Mouse (Mus musculus) lung, postnatal 0 days (tissue): ENCODE results near the gene Proser2. TPM values are rescaled to one million over a fixed set of nuclear protein-coding genes. Genes with fewer than 3 reads are reported as not detected.

Source experiments
- ATAC-seq: fragments of 200-750 bp; cut with Nextera tagmentation; 2 replicates; pipeline ENCODE4 v1.8.0; 2017; ENCODE audit warnings: moderate library complexity
- DNase-seq: peaks from one replicate; pipeline ENCODE4 v3.0.0-alpha.2; 2016; ENCODE audit warnings: low spot score
- H3K27ac ChIP-seq: fragments of 300-500 bp; sonication (generic); 2 replicates; pipeline ENCODE4 v1.5.1; 2014; ENCODE audit warnings: antibody characterized with exemption, mild to moderate bottlenecking, low read length, mixed read lengths
- H3K27me3 ChIP-seq: fragments of 300-500 bp; sonication (generic); replicated peaks from 2 replicates; pipeline ENCODE4 v1.6.1; 2014; ENCODE audit warnings: low read length, mixed read lengths; ENCODE audit not compliant: insufficient read depth
- H3K36me3 ChIP-seq: fragments of 300-500 bp; sonication (generic); 2 replicates; pipeline ENCODE4 v1.6.1; 2014; ENCODE audit warnings: low read length, mixed read lengths; ENCODE audit not compliant: insufficient read depth
- H3K4me1 ChIP-seq: fragments of 300-500 bp; sonication (generic); 2 replicates; pipeline ENCODE4 v1.6.1; 2014; ENCODE audit warnings: antibody characterized with exemption, low read depth, low read length, mixed read lengths; ENCODE audit not compliant: insufficient read depth
- H3K4me2 ChIP-seq: fragments of 300-500 bp; sonication (generic); replicated peaks from 2 replicates; pipeline ENCODE4 v1.6.1; 2014; ENCODE audit warnings: low read depth, mild to moderate bottlenecking, low read length, moderate library complexity, mixed read lengths
- H3K4me3 ChIP-seq: fragments of 300-500 bp; sonication (generic); 2 replicates; pipeline ENCODE4 v1.5.1; 2014; ENCODE audit warnings: low read depth, low read length
- H3K9ac ChIP-seq: fragments of 300-500 bp; sonication (generic); replicated peaks from 2 replicates; pipeline ENCODE4 v1.6.1; 2014; ENCODE audit warnings: low read depth, mild to moderate bottlenecking
- H3K9me3 ChIP-seq: fragments of 300-500 bp; sonication (generic); 2 replicates; pipeline ENCODE4 v1.6.1; 2016; ENCODE audit warnings: low read length, mixed read lengths
- CTCF ChIP-seq: IDR thresholded peaks from 2 replicates; pipeline ENCODE4 v1.5.1; 2016; ENCODE audit warnings: antibody characterized with exemption, mild to moderate bottlenecking
- EP300 ChIP-seq: IDR thresholded peaks from 2 replicates; pipeline ENCODE4 v1.6.1; 2016; ENCODE audit warnings: antibody characterized with exemption, mild to moderate bottlenecking, control low read depth
- WGBS: fragments of 180-500 bp; shearing (Covaris S2); extraction: QIAGEN DNeasy Blood & Tissue Kit; methylation state at CpG from one replicate; pipeline ENCODE4 v1.1.7; 2014; 5-methylcytosine and 5-hydroxymethylcytosine counted together
- polyA plus RNA-seq: library from polyadenylated mRNA; unstranded; fragments of >200 nt; fragmentation: Nextera tagmentation; extraction: Ambion mirVana; gene quantifications from 2 replicates; pipeline ENCODE4 v1.2.1, GENCODE M21; 2015

The Proser2 gene
- polyA plus RNA-seq, result 14.0 and 15.2 TPM in 2 replicates

DNA sequence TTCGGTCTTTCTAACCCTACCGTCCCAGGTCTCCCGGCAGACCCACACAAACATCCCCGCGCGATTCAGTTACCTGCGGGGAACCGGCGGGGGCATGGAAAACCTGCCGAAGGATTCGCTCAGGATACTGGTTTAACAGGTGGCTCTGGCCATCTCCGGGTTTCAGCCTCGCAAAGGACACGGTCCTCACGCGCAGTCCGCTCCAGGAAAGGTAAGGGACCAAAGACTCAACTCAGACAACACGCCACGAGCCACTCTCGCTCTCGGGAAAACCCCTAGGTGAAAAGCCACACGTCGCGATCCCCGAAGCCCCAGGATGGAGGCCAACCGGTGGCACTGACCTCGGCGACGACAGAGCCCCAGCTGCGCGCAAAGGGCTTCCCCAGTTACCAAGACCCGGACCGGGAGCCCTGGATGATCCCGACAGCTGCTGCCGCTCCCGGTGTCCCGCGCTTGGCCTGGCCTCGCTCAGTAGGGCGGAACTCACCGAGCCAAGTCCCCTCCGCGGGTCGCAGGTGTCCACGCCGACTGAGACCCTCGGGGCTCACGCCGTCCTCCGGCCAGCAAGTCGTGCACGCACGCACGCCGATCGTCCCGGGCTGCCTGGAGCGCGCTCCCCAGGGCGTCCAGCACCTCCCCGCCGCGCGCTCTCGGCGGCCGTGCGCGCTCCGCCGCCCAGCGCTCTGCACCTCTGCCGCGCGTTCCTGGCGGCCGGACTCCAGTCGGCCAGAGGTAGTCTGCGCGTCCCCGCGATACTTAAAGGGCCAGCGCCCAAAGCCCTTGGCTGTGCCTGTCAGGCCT, at the start of gene Proser2:
Gene Proser2, minus strand, starts transcription at position 657 of the 801 bp plus-strand sequence.
- ATAC-seq (peak; percentile 97), DNase-seq (peak; percentile 93)
- TF ChIP-seq CTCF (no peak), EP300 (no peak)
- 3% methylated on average over 83 of the region's 83 CpGs for WGBS
- Histone ChIP-seq H3K4me1 (no peaks in the 10 kb centered on the region; the same call in 1 of the 2 replicates), H3K27ac (peak within 1 kb of the TSS; percentile 47; the same call in 1 of the 2 replicates), H3K9ac (peak within 1 kb of the TSS; percentile 55), H3K4me3 (peak within 1 kb of the TSS; percentile 68), H3K9me3 (no peaks in the 10 kb centered on the region), H3K27me3 (no peaks in the 10 kb centered on the region), H3K4me2 (peak within 1 kb of the TSS; percentile 87), H3K36me3 (no peaks in the 10 kb centered on the region)

DNA sequence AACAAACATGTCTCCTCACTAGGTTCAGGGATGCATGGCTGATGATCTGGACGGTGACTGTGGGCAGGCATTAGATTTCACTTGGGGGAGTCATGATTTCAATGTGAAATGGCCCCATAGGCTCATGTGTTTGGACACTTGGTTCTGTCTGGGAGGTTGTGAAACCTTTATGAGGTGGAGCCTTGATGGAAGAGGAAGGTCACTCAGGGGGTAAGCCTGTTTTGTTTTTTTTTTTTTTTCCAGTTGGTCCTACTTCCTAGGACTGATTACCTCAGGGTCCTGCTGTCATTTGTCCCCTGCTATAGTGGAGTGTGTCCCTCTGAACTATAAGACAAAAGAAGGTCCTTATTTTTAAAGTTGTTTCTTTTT, 49.7 kb upstream of the Proser2 start:
- ATAC-seq (peak; percentile 46), DNase-seq (peak; percentile 53)
- H3K27me3 ChIP-seq, result no peaks in the 10 kb centered on the region
- H3K4me2 ChIP-seq, result no peak overlapping the region
- H3K9me3 ChIP-seq, result no peaks in the 10 kb centered on the region
- TF ChIP-seq CTCF (no peak), EP300 (peak; percentile 33; the same call in 1 of the 2 replicates)
- no peaks in the 10 kb centered on the region for H3K36me3 ChIP-seq
- H3K4me3 ChIP-seq, result no peak overlapping the region
- no peak overlapping the region for H3K27ac ChIP-seq
- no peak overlapping the region for H3K9ac ChIP-seq
- H3K4me1 ChIP-seq, result no peaks in the 10 kb centered on the region
- 60% methylated on average over 1 of the region's 1 CpGs for WGBS

DNA sequence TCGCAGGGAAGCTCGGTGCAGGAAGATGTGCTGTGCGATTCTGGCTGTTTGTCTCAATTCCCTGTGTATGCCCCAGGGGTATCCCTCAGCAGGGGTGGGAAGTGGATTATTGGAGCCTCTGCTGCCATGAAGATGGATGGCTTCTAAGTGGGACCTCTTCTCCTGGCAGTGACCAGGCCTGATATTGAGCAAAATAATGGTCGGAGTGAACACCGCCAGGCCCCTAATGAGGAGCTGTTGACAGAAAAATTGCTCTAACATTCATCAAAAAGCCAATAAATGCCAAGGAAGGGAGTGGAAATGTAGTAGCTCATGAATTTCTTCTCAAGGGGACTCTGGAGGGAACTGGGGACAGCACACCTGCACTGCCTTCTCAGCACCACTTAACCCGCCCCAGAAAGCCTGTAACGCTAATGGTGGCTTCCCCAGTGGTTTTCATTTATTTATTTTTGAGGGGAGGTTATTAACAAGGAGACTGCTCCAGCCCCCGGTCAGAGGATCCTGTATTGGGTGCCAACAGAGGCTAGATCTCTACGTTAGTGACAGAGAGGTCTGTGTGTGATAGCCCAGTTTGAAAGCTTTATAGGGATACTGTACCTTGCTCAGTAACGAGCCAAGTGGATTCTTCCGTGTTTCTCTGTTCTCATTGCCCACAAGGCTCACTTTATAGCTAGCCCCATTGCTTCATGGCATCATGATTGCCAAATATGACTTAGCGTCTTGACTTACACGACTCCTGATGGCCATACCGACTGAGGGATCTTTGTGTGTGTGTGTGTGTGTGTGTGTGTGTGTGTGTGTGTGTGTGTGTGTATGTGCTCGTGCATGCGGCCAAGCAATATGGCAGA, 49.1 kb upstream of the Proser2 start:
- H3K4me3 ChIP-seq, result no peak overlapping the region
- H3K9ac ChIP-seq, result no peak overlapping the region
- 68% methylated on average over 16 of the region's 16 CpGs for WGBS
- H3K36me3 ChIP-seq, result no peaks in the 10 kb centered on the region
- H3K4me1 ChIP-seq, result no peaks in the 10 kb centered on the region
- ATAC-seq, result no peak
- no peak for TF ChIP-seq EP300
- no peak for TF ChIP-seq CTCF
- no peak overlapping the region for H3K4me2 ChIP-seq
- H3K27ac ChIP-seq, result no peak overlapping the region
- H3K27me3 ChIP-seq, result no peaks in the 10 kb centered on the region
- H3K9me3 ChIP-seq, result no peaks in the 10 kb centered on the region
- no peak for DNase-seq

DNA sequence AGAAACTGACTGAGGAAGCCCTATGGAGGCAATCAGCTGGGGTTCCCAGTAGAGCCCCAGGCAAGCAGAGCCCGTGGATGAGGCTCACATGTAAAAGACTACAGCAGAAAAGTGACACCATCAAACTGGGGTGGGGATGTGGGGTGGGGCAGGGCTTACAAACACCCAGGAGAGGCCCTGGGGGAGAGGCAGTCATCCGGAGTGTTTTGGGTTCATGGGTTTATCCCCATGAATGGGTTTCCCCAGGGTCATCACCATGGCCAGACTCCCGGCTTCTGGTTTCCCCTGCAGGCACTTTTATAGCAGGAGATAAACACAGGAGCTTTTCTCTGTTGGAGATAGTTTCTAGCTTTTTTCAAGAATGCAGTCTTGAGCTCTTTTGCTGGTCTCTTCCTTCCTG, 43.0 kb upstream of the Proser2 start:
- Histone ChIP-seq H3K9me3 (no peaks in the 10 kb centered on the region), H3K27ac (no peak overlapping the region), H3K27me3 (no peaks in the 10 kb centered on the region), H3K4me1 (no peaks in the 10 kb centered on the region), H3K9ac (no peak overlapping the region), H3K4me2 (no peak overlapping the region), H3K36me3 (no peaks in the 10 kb centered on the region), H3K4me3 (no peak overlapping the region)
- TF ChIP-seq CTCF (no peak), EP300 (no peak)
- WGBS, result 74% methylated on average over 3 of the region's 3 CpGs
- ATAC-seq (no peak), DNase-seq (no peak)

DNA sequence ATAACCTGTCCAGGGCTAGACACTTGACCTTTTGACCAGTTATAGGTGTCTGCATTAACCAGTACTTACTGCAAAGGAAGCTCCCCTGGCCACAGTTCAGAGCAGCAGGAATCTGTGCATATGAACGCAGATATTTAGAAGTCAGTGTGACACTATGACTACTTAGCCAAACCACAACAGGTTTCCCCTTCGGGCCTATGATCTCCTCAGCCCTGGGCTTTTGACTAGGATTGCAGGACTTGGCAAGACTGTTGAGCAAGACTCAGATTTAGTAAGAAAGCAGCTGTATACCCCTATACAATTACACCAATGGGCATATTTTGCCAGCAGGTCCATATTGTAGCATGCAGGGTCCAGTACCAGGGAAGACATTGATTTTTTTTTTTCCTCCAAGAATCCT, 38.5 kb upstream of the Proser2 start:
- Histone ChIP-seq H3K27ac (no peak overlapping the region), H3K4me1 (peaks cover 6% of the 10 kb centered on the region; the same call in 1 of the 2 replicates), H3K4me2 (no peak overlapping the region), H3K9ac (no peak overlapping the region), H3K9me3 (no peaks in the 10 kb centered on the region), H3K36me3 (no peaks in the 10 kb centered on the region), H3K27me3 (no peaks in the 10 kb centered on the region), H3K4me3 (no peak overlapping the region)
- DNase-seq (no peak), ATAC-seq (no peak)
- WGBS, result 65% methylated on average over 2 of the region's 2 CpGs
- TF ChIP-seq CTCF (no peak), EP300 (no peak)
